Mouse (Mus musculus) left cerebral cortex, adult 11 months (tissue): ENCODE results near the gene Kansl1.
"Not testable (repeated sequence)": the region's sequence is repeated elsewhere in the genome, so short reads cannot be mapped to it uniquely, and the experiment has no call there.

Experiments
- DNase-seq: peaks from one replicate; pipeline ENCODE4 v3.0.0; 2022; ENCODE audit warnings: low spot score

Gene Kansl1

GRCm38 (mm10) chr11:104468751-104469268 lies at the start of gene Kansl1:
Gene Kansl1 (minus strand): TSS chr11:104468861.
- no peak for DNase-seq

- DNase-seq: no peak
Observed at GRCm38 (mm10) chr11:104512436-104512835, 43.8 kb upstream of the Kansl1 start.

GRCm38 (mm10) chr11:104510606-104511005 lies 41.9 kb upstream of the Kansl1 start:
- DNase-seq: no peak

GRCm38 (mm10) chr11:104508455-104508854 lies 39.8 kb upstream of the Kansl1 start:
- DNase-seq: no peak

GRCm38 (mm10) chr11:104488292-104488691 lies 19.6 kb upstream of the Kansl1 start:
- DNase-seq: no peak

- DNase-seq: no peak
Observed at GRCm38 (mm10) chr11:104481971-104482370, 13.3 kb upstream of the Kansl1 start.

- no peak for DNase-seq
Observed at GRCm38 (mm10) chr11:104479505-104479904, 10.8 kb upstream of the Kansl1 start.

- DNase-seq: peak; percentile 78
Observed at GRCm38 (mm10) chr11:104469371-104469835, 742 bp upstream of the Kansl1 start.

GRCm38 (mm10) chr11:104467698-104468097 lies 963 bp downstream of the Kansl1 start:
- no peak for DNase-seq

- peak; percentile 58 for DNase-seq
Observed at GRCm38 (mm10) chr11:104461551-104461950, 7.1 kb downstream of the Kansl1 start.

- DNase-seq: no peak
Observed at GRCm38 (mm10) chr11:104459671-104460070, 9.0 kb downstream of the Kansl1 start.

GRCm38 (mm10) chr11:104458507-104458906 lies 10.2 kb downstream of the Kansl1 start:
- DNase-seq: no peak

GRCm38 (mm10) chr11:104452709-104453108 lies 16.0 kb downstream of the Kansl1 start:
- no peak for DNase-seq

- DNase-seq: no peak
Observed at GRCm38 (mm10) chr11:104451239-104451638, 17.4 kb downstream of the Kansl1 start.

- not testable (repeated sequence) for DNase-seq
Observed at GRCm38 (mm10) chr11:104448499-104448898, 20.2 kb downstream of the Kansl1 start.

GRCm38 (mm10) chr11:104445538-104445937 lies 23.1 kb downstream of the Kansl1 start:
- DNase-seq: no peak

GRCm38 (mm10) chr11:104445044-104445443 lies 23.6 kb downstream of the Kansl1 start:
- DNase-seq: no peak

- DNase-seq: no peak
Observed at GRCm38 (mm10) chr11:104443359-104443758, 25.3 kb downstream of the Kansl1 start.

GRCm38 (mm10) chr11:104442333-104443136 lies 26.1 kb downstream of the Kansl1 start:
- peak; percentile 83 for DNase-seq

- DNase-seq: peak; percentile 76
Observed at GRCm38 (mm10) chr11:104441475-104442332, 27.0 kb downstream of the Kansl1 start.

GRCm38 (mm10) chr11:104440521-104441474 lies 27.9 kb downstream of the Kansl1 start:
- DNase-seq: no peak
